Mouse (Mus musculus): Measurements from ENCODE around the gene Pde10a. TPM values are rescaled to one million over a fixed set of nuclear protein-coding genes. Genes with fewer than 3 reads are reported as not detected.

The Pde10a gene
- polyA plus RNA-seq, 1 experiment from 2014 or later: 11.4 TPM

- H3K4me3 ChIP-seq: no peak overlapping the region
- H3K4me2 ChIP-seq (replicated peaks): no peak overlapping the region
- H3K36me3 ChIP-seq: no peaks in the 10 kb centered on the region
- WGBS: 92% methylated on average over 8 of the region's 8 CpGs
- no peaks in the 10 kb centered on the region for H3K9me3 ChIP-seq
- H3K9ac ChIP-seq: no peak overlapping the region
- ATAC-seq (ENCODE audit: low FRiP score, low read depth): no peak
- no peaks in the 10 kb centered on the region for H3K27me3 ChIP-seq (replicated peaks)
- no peaks in the 10 kb centered on the region for H3K4me1 ChIP-seq
- no peak overlapping the region for H3K27ac ChIP-seq
Measured at GRCm38 (mm10) chr17:8557926-8558325, 32.8 kb downstream of the Pde10a start.

DNA sequence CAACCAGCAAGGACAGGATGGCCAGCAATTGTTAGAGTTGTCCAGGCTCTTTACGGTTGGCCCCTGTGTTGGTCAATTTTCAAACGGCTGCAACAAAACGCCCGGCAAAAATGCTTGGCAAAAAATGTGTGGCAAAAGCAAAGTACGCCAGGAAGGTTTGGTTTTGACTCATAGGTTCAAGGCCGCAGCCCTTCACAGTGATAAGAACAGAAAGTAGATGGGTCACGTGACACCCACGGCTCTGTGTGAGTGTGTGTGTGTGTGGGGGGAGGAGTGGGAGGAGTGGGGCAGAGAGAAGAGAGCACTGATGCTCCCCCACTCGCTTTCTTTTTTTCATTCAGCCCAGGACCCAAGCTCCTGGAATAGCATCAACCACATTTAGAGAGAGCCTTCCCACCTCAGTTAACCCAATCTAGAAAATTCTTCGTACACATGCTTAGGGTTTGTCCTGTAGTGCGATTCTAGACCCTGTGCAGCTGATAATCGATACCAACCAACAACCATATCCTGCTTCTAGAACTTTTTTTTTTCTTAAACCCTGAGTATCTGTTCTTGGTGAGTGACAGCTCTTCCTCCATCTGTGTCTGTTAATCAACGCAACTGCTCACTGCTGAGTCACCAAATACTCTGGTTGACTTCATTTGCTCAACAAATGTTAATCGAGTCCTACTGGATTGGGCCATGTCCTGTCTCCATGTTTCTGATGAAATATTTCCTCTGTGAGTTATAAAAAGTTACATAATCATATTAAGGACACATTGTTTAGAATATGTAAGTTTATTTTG, 37.1 kb downstream of the Pde10a start:
- no peak overlapping the region for H3K27ac ChIP-seq
- no peaks in the 10 kb centered on the region for H3K27me3 ChIP-seq (replicated peaks)
- H3K9ac ChIP-seq: no peak overlapping the region
- 73% methylated on average over 14 of the region's 14 CpGs for WGBS
- no peak for ATAC-seq (ENCODE audit: low FRiP score, low read depth)
- H3K4me2 ChIP-seq (replicated peaks): no peak overlapping the region
- no peak overlapping the region for H3K4me3 ChIP-seq
- H3K9me3 ChIP-seq: no peaks in the 10 kb centered on the region
- no peaks in the 10 kb centered on the region for H3K4me1 ChIP-seq
- no peaks in the 10 kb centered on the region for H3K36me3 ChIP-seq

DNA sequence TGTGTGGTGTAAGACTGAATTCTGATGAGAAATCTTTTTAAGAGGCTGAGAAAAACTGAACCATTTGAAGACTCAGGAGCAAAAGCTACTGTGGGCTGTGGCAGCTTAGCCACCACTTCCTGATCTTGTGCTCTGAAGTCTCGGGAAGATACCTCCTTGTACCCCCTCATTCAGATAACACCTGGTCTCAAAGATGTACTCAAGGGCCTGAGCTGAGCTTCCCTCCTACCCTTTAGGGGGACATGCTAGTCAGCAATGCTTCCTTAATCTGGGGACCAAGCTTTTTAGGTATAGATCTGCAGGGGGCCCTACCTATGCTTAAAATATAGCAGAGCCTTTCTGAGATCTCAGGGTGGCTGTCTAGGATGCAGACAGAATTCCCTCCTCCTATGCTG, 37.7 kb downstream of the Pde10a start:
- Histone ChIP-seq H3K9ac (no peak overlapping the region), H3K36me3 (no peaks in the 10 kb centered on the region), H3K9me3 (no peaks in the 10 kb centered on the region), H3K27me3 (replicated peaks) (no peaks in the 10 kb centered on the region), H3K4me1 (no peaks in the 10 kb centered on the region), H3K27ac (no peak overlapping the region), H3K4me3 (no peak overlapping the region), H3K4me2 (replicated peaks) (no peak overlapping the region)
- ATAC-seq (ENCODE audit: low FRiP score, low read depth): no peak
- 87% methylated on average over 1 of the region's 1 CpGs for WGBS

DNA sequence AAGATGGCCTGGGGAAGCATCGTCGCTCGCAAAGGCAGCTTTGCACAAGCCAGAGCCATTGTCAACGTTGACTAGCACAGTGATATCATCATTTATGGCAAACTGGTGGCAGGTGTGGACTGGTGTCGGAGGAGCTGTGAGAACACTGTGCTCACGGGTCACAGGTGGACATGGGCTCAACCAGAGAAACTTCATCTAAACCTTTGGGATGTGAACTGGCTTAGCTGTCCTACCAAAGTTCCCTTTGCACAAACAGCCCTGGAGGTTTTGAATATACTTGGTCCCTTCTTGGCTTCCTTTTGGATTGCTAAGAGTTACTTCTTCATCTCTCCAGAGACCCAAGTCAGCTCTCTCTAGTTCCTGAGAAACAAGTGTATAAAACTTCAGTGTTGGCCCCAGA, 41.7 kb downstream of the Pde10a start, which contains the start of gene Gm17087:
Gene Gm17087 (minus strand): TSS at position 101 of the 400 bp plus-strand sequence.
- ATAC-seq (ENCODE audit: low FRiP score, low read depth): no peak
- H3K9me3 ChIP-seq: no peaks in the 10 kb centered on the region
- no peak within 1 kb of the TSS for H3K4me3 ChIP-seq
- no peak within 1 kb of the TSS for H3K4me2 ChIP-seq (replicated peaks)
- 92% methylated on average over 6 of the region's 6 CpGs for WGBS
- H3K36me3 ChIP-seq: no peaks in the 10 kb centered on the region
- H3K27ac ChIP-seq: no peak within 1 kb of the TSS
- H3K4me1 ChIP-seq: no peaks in the 10 kb centered on the region
- H3K27me3 ChIP-seq (replicated peaks): no peaks in the 10 kb centered on the region
- no peak within 1 kb of the TSS for H3K9ac ChIP-seq

- WGBS: 76% methylated on average over 8 of the region's 8 CpGs
- no peaks in the 10 kb centered on the region for H3K36me3 ChIP-seq
- H3K4me2 ChIP-seq (replicated peaks): no peak overlapping the region
- no peaks in the 10 kb centered on the region for H3K9me3 ChIP-seq
- H3K27ac ChIP-seq: no peak overlapping the region
- no peaks in the 10 kb centered on the region for H3K4me1 ChIP-seq
- H3K9ac ChIP-seq: no peak overlapping the region
- H3K27me3 ChIP-seq (replicated peaks): no peaks in the 10 kb centered on the region
- ATAC-seq (ENCODE audit: low FRiP score, low read depth): no peak
- H3K4me3 ChIP-seq: no peak overlapping the region
Measured at GRCm38 (mm10) chr17:8573542-8574260, 48.5 kb downstream of the Pde10a start.

DNA sequence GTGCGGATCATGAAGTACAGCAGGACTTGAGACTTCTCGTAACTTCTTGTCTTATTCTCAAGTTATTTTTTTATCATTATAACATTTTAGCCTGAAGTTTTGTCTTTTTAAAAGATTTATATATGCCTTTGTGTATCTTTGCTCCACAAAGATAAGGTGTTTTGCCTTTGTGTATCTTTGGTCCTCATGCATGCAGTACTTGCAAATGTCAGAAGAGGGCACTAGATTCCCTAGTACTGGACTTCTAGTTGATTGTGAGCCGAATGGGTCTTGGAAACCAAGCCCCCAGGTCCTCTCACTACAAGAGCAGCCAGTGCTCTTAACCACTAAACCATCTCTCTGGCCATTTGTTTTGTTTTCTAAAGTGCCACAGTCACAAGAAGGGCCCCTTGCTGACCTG, 55.2 kb downstream of the Pde10a start:
- Histone ChIP-seq H3K36me3 (no peaks in the 10 kb centered on the region), H3K4me2 (replicated peaks) (no peak overlapping the region), H3K27me3 (replicated peaks) (no peaks in the 10 kb centered on the region), H3K27ac (no peak overlapping the region), H3K4me1 (no peaks in the 10 kb centered on the region), H3K9me3 (no peaks in the 10 kb centered on the region), H3K9ac (no peak overlapping the region), H3K4me3 (no peak overlapping the region)
- WGBS: 65% methylated on average over 3 of the region's 3 CpGs
- no peak for ATAC-seq (ENCODE audit: low FRiP score, low read depth)

DNA sequence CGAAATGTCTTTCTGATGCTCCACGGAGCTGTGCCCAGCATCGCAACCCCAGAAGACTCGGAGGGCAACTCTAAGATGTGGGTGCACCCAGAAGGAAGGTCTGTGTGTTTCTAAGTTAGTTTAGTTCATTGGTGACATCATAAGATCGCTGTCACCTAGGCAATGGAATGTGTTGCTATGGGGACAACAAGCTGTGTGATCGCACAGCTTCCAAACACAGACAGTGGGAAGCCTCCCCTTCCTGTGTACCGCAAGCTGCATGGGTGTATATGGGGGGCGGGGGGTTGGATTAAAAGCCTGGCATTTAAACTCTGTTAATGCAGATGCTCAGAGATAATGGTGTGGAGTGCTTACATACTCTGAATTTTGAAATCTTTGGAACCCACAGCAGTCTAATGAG, 56.4 kb downstream of the Pde10a start:
- H3K9ac ChIP-seq: no peak overlapping the region
- H3K4me2 ChIP-seq (replicated peaks): no peak overlapping the region
- no peak overlapping the region for H3K27ac ChIP-seq
- 73% methylated on average over 8 of the region's 8 CpGs for WGBS
- no peaks in the 10 kb centered on the region for H3K9me3 ChIP-seq
- no peak overlapping the region for H3K4me3 ChIP-seq
- no peaks in the 10 kb centered on the region for H3K27me3 ChIP-seq (replicated peaks)
- no peaks in the 10 kb centered on the region for H3K36me3 ChIP-seq
- no peak for ATAC-seq (ENCODE audit: low FRiP score, low read depth)
- H3K4me1 ChIP-seq: no peaks in the 10 kb centered on the region

GRCm38 (mm10) chr17:8592427-8593277, 67.5 kb downstream of the Pde10a start:
- Histone ChIP-seq H3K9me3 (no peaks in the 10 kb centered on the region), H3K4me1 (no peaks in the 10 kb centered on the region), H3K4me3 (no peak overlapping the region), H3K27me3 (replicated peaks) (peaks cover 3% of the 10 kb centered on the region; the same call in 1 of the 2 replicates), H3K36me3 (no peaks in the 10 kb centered on the region), H3K27ac (no peak overlapping the region), H3K9ac (no peak overlapping the region), H3K4me2 (replicated peaks) (peak overlapping the region; percentile 56)
- WGBS: 17% methylated on average over 22 of the region's 22 CpGs
- 0 out of 2 replicates have a peak, but pooled peaks have one; percentile 29 for ATAC-seq (ENCODE audit: low FRiP score, low read depth)

- Histone ChIP-seq H3K4me3 (no peak overlapping the region), H3K9me3 (no peaks in the 10 kb centered on the region), H3K27me3 (replicated peaks) (no peaks in the 10 kb centered on the region; the same call in 1 of the 2 replicates), H3K27ac (no peak overlapping the region), H3K36me3 (no peaks in the 10 kb centered on the region), H3K4me2 (replicated peaks) (no peak overlapping the region), H3K4me1 (no peaks in the 10 kb centered on the region), H3K9ac (no peak overlapping the region)
- ATAC-seq (ENCODE audit: low FRiP score, low read depth): no peak; the same call in 1 of the 2 replicates
- WGBS: 12% methylated on average over 7 of the region's 7 CpGs
Measured at GRCm38 (mm10) chr17:8597790-8598189, 72.6 kb downstream of the Pde10a start.

- H3K4me2 ChIP-seq (replicated peaks): no peak overlapping the region
- no peak for ATAC-seq (ENCODE audit: low FRiP score, low read depth)
- no peak overlapping the region for H3K4me3 ChIP-seq
- H3K9me3 ChIP-seq: no peaks in the 10 kb centered on the region
- WGBS: 98% methylated on average over 3 of the region's 3 CpGs
- no peaks in the 10 kb centered on the region for H3K27me3 ChIP-seq (replicated peaks)
- H3K27ac ChIP-seq: no peak overlapping the region
- no peaks in the 10 kb centered on the region for H3K36me3 ChIP-seq
- H3K4me1 ChIP-seq: no peaks in the 10 kb centered on the region
- H3K9ac ChIP-seq: no peak overlapping the region
Measured at GRCm38 (mm10) chr17:8602976-8603375, 77.8 kb downstream of the Pde10a start.

GRCm38 (mm10) chr17:8605921-8606320, 80.7 kb downstream of the Pde10a start:
- H3K9ac ChIP-seq: no peak overlapping the region
- no peaks in the 10 kb centered on the region for H3K4me1 ChIP-seq
- H3K9me3 ChIP-seq: no peaks in the 10 kb centered on the region
- no peak overlapping the region for H3K4me2 ChIP-seq (replicated peaks)
- H3K36me3 ChIP-seq: no peaks in the 10 kb centered on the region
- WGBS: 84% methylated on average over 5 of the region's 5 CpGs
- no peaks in the 10 kb centered on the region for H3K27me3 ChIP-seq (replicated peaks)
- H3K4me3 ChIP-seq: no peak overlapping the region
- ATAC-seq (ENCODE audit: low FRiP score, low read depth): no peak
- H3K27ac ChIP-seq: no peak overlapping the region

DNA sequence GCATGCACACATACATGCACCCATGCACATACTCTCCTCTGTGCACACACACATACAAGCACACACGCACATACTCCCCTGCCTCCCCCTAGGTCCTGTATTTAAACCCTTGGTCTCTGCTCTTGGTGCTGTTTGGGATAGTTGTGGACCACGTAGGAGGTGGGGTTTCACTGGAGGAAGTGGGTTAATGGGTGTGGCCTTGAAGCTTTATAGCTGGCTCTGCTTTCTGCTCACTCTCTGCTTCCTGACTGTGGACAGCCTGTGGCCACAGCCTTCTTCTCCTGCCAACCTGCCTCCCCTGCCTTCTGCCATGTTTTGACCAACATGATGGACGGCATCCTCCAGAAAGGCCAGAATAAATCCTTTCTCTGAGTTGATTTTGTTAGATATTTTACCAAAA, 81.5 kb downstream of the Pde10a start:
- H3K9me3 ChIP-seq: no peaks in the 10 kb centered on the region
- H3K27me3 ChIP-seq (replicated peaks): no peaks in the 10 kb centered on the region
- no peak overlapping the region for H3K27ac ChIP-seq
- H3K4me2 ChIP-seq (replicated peaks): no peak overlapping the region
- ATAC-seq (ENCODE audit: low FRiP score, low read depth): no peak
- no peaks in the 10 kb centered on the region for H3K36me3 ChIP-seq
- 78% methylated on average over 3 of the region's 3 CpGs for WGBS
- no peaks in the 10 kb centered on the region for H3K4me1 ChIP-seq
- H3K9ac ChIP-seq: no peak overlapping the region
- H3K4me3 ChIP-seq: no peak overlapping the region
